ENCODE assay signal across 19 mouse cellular contexts in the genomic region with DNA sequence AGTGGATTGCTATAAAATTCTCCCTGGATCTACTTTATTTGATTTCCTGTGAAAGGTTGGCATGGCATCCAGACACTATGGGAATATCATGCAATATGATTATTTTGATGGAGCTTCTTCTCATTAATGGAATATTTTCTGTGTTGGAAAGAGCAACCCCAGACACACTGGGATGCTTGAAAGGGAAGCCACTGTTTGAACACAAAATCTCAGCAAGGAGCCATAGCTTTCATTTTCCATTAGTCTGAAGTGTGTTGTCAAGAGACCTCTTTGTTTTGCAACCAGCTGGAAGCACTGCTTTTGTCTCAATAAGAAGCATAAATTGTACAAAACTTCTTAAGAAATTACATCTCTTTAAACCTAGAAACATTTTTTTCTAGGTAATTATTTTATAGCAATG. TPM values are rescaled to one million over a fixed set of nuclear protein-coding genes. Genes with fewer than 3 reads are reported as not detected.
"Had no signal": no experiment of that assay in that cellular context is flagged by ENCODE, and none has a peak within 500 bp of the region (broad histone marks: within the 10 kb centered on the region; RNA-seq: fewer than 3 reads in every experiment).

No protein-coding gene starts in this region.

- H3K27me3 ChIP-seq: liver, embryonic 12.5 days; midbrain, embryonic 12.5 days; midbrain, embryonic 15.5 days; neural tube, embryonic 13.5 days; neural tube, embryonic 15.5 days; stomach, embryonic 15.5 days had no signal

- DNase-seq: lung, adult 18-20 months; lung, embryonic 14.5 days; lung, postnatal 10 days; lung, postnatal 4 days; right cerebral cortex, postnatal 14 days; thymus, adult 2 months; thymus, postnatal 25 days; thymus, postnatal 4 days had no signal

- H3K9ac ChIP-seq: liver, embryonic 12.5 days; liver, embryonic 14.5 days; lung, embryonic 14.5 days; midbrain, embryonic 12.5 days; midbrain, embryonic 15.5 days; neural tube, embryonic 13.5 days; neural tube, embryonic 15.5 days; stomach, embryonic 15.5 days had no signal

- H3K4me1 ChIP-seq: liver, embryonic 12.5 days; midbrain, embryonic 12.5 days; midbrain, embryonic 15.5 days; neural tube, embryonic 13.5 days; stomach, embryonic 15.5 days had no signal

- H3K9me3 ChIP-seq: liver, embryonic 12.5 days; midbrain, embryonic 12.5 days; midbrain, embryonic 15.5 days; neural tube, embryonic 13.5 days; neural tube, embryonic 15.5 days; stomach, embryonic 15.5 days had no signal

- H3K4me3 ChIP-seq: liver, embryonic 12.5 days; midbrain, embryonic 12.5 days; midbrain, embryonic 15.5 days; myocyte; neural tube, embryonic 13.5 days; neural tube, embryonic 15.5 days; stomach, embryonic 15.5 days had no signal

- H3K27ac ChIP-seq: liver, embryonic 12.5 days; liver, embryonic 14.5 days; midbrain, embryonic 12.5 days; midbrain, embryonic 15.5 days; neural tube, embryonic 13.5 days; neural tube, embryonic 15.5 days; stomach, embryonic 15.5 days; stomach, postnatal 0 days had no signal

- H3K36me3 ChIP-seq: liver, embryonic 12.5 days; midbrain, embryonic 12.5 days; midbrain, embryonic 15.5 days; neural tube, embryonic 15.5 days; stomach, embryonic 15.5 days had no signal

- ATAC-seq: liver, embryonic 12.5 days; midbrain, embryonic 15.5 days had no signal

- H3K4me2 ChIP-seq: liver, embryonic 12.5 days; lung, embryonic 14.5 days; midbrain, embryonic 12.5 days; midbrain, embryonic 15.5 days; neural tube, embryonic 13.5 days; neural tube, embryonic 15.5 days; stomach, embryonic 15.5 days had no signal

RNA-seq across cellular contexts. Expression of a gene that starts 51.8 kb away (rescaled TPM):
- total RNA-seq: megakaryocyte, adult 5-6 weeks; megakaryocyte-erythroid progenitor cell, adult 5-6 weeks had no signal
- polyA plus RNA-seq: liver, embryonic 12.5 days; myocyte had no signal
